Mouse (Mus musculus) heart, adult 18-20 months (tissue): ENCODE data around the gene Hic1. TPM values are rescaled to one million over a fixed set of nuclear protein-coding genes. Genes with fewer than 3 reads are reported as not detected.

Source experiments
- DNase-seq, 2 experiments: peaks; one replicate each; pipeline ENCODE4 v3.0.0; 2021 to 2022; ENCODE audit warnings: mixed read lengths in 1 of 2
- microRNA-seq, 2 experiments: library from miRNA; unstranded; fragments of <30 nt; microRNA quantifications; one replicate each; pipeline ENCODE4 v1.2.0; 2022
- total RNA-seq, 2 experiments: library from RNA; stranded (reverse); gene quantifications; 2 replicates each; pipeline ENCODE4 v1.2.3; 2021

The Hic1 gene
- total RNA-seq, 2 experiments from 2014 or later, result 6.6 to 11.5 TPM

- no peak for DNase-seq
Measured at GRCm38 (mm10) chr11:75118141-75118540, 51.2 kb downstream of the Hic1 start.

- no peak for DNase-seq
Measured at GRCm38 (mm10) chr11:75116379-75116778, 52.9 kb downstream of the Hic1 start.

Small RNAs within 50 kb of the gene (microRNA-seq; reads per million reads assigned to microRNA genes)
- gene Mir132, result 561 to 954 reads per million in 2 experiments
- gene Mir212, result 23.1 to 23.8 reads per million in 2 experiments

Other genes starting within 250 kb of the Hic1 start
- 10 to 100 TPM; 17.1 to 20.5 TPM for gene Smg6, start 243.7 kb downstream of the Hic1 start, total RNA-seq
- 10 to 100 TPM; 25.5 to 26.8 TPM for gene Srr, start 243.6 kb downstream of the Hic1 start, total RNA-seq
- 1 to 10 TPM; 5.5 to 7.0 TPM for gene Ovca2, start 9.3 kb upstream of the Hic1 start, total RNA-seq
- 1 to 10 TPM; 8.7 to 9.8 TPM for gene Dph1, start 21.7 kb upstream of the Hic1 start, total RNA-seq
- gene Rtn4rl1, start 24.3 kb upstream of the Hic1 start, total RNA-seq, result 1 to 10 TPM; 5.7 TPM
- gene Rpa1, start 178.8 kb upstream of the Hic1 start, total RNA-seq, result 10 to 100 TPM; 54.4 to 59.6 TPM
- gene Smyd4, start 178.9 kb upstream of the Hic1 start, total RNA-seq, result 1 to 10 TPM; 5.9 to 7.2 TPM